Comparison of ENCODE assay signal across 8 mouse cellular contexts in the genomic region with DNA sequence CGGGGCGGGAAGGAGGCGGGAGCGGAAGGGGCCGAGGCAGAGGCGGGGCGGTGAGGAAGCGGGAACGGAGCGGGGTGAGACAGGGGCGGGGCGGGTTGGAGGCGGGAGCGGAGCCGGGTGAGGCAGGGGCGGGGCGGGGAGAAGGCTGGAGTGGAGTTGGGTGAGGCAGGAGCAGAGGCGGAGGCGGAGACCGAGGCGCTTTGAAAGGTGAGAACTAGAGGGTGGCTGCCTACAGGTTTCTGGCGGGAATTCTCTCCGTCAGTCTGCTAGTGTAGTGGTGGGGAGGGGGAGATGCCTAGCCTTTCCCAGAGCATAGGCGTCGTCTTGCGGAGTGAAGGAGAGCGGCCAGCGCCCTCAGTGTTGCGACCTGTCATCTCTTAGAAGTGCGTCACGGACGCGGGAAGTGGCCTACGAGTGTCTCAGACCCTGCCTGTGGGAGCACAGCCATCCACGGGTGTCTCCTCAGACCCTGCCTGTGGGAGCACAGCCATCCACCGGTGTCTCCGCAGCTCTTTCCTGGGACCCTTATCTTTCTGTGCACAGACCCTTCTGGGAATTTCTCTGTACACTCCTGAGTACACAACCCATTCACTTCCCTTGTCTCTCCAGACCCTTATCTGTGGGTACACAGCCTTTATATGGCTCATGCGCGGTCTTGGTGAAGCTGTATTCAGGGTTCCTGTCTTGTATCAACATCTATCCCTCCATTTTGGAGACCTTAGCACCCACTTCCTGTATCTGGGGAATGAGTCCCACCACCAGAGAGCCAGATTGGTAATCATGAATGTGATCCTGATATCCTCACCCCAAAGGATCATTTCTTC. TPM values are rescaled to one million over a fixed set of nuclear protein-coding genes. Genes with fewer than 3 reads are reported as not detected.
A peak's percentile ranks its signal among the peaks of the same experiment; 100 is the strongest.
DNase-seq lines count a peak whose midpoint lies in the region; ATAC-seq and TF ChIP-seq lines count a peak whose summit lies in the region.

Ccdc82 (plus strand) TSS at position 141 of the 824 bp plus-strand sequence.

- H3K27ac ChIP-seq in ES-E14 (ENCODE audit: insufficient read depth, low read depth, low read length, poor library complexity, severe bottlenecking) = peak within 1 kb of the TSS; percentile 28; the same call in 1 of the 2 replicates
- H3K27ac ChIP-seq in forebrain, embryonic 16.5 days (ENCODE audit: low read length) = peak within 1 kb of the TSS; percentile 81
- H3K27ac ChIP-seq in lung, embryonic 15.5 days = peak within 1 kb of the TSS; percentile 87

- peak within 1 kb of the TSS; percentile 86 for H3K4me2 ChIP-seq in forebrain, embryonic 16.5 days (ENCODE audit: low read length)
- peak within 1 kb of the TSS; percentile 90 for H3K4me2 ChIP-seq in lung, embryonic 15.5 days

- H3K9me3 ChIP-seq in ES-E14 (ENCODE audit: control insufficient read depth, insufficient read depth, low read depth, low read length) = no peaks in the 10 kb centered on the region
- no peaks in the 10 kb centered on the region for H3K9me3 ChIP-seq in forebrain, embryonic 16.5 days (ENCODE audit: control insufficient read depth, low read length)
- no peaks in the 10 kb centered on the region for H3K9me3 ChIP-seq in lung, embryonic 15.5 days

- WGBS in forebrain, embryonic 16.5 days = 2% methylated on average over 23 of the region's 39 CpGs
- 2% methylated on average over 28 of the region's 39 CpGs for WGBS in lung, embryonic 15.5 days

- ATAC-seq in forebrain, embryonic 16.5 days = peak; percentile 96
- ATAC-seq in lung, embryonic 15.5 days (ENCODE audit: borderline replicate concordance, extremely low read depth, low FRiP score, low TSS enrichment) = peak; percentile 100

- H3K27me3 ChIP-seq in forebrain, embryonic 16.5 days (replicated peaks; ENCODE audit: control insufficient read depth, insufficient read depth, low read length) = no peaks in the 10 kb centered on the region
- H3K27me3 ChIP-seq in lung, embryonic 15.5 days = no peaks in the 10 kb centered on the region

- in situ Hi-C loops in ES-E14 (cut with MboI; ENCODE audit: low sequenced_read_pairs in 2 of 2, unreplicated experiment in 2 of 2) = no loop called here

- intact Hi-C loops in heart, postnatal 36 days (cut with DNase I) = loop anchor here (1.0 to 10.0 kb wide), 2 partner anchors 51 to 1258 kb away; partner anchors contain the start of genes Cwc15 and Kdm4d

- H3K4me3 ChIP-seq in ES-E14 (ENCODE audit: insufficient read depth in 1 of 2, low read depth in 1 of 2, low read length in 2 of 2, poor library complexity in 1 of 2, severe bottlenecking in 1 of 2) = peak within 1 kb of the TSS; percentile 74 to 75
- H3K4me3 ChIP-seq in forebrain, embryonic 16.5 days (replicated peaks; ENCODE audit: low read length) = peak within 1 kb of the TSS; percentile 79
- peak within 1 kb of the TSS; percentile 69 for H3K4me3 ChIP-seq in lung, embryonic 15.5 days

- DNase-seq in ES-E14 (ENCODE audit: low read depth, low spot score) = peak; percentile 87
- DNase-seq in cerebellum, adult 11-12 months = peak; percentile 93
- peak; percentile 85 to 88 for DNase-seq in heart, postnatal 36 days
- DNase-seq in layer of hippocampus, adult 8-10 months (ENCODE audit: low spot score in 2 of 2) = peak; percentile 62 to 65
- DNase-seq in ovary, adult 18-20 months (ENCODE audit: low spot score) = peak; percentile 88
- peak; percentile 89 for DNase-seq in thymus, postnatal 0 days (ENCODE audit: low spot score)

- H3K36me3 ChIP-seq in ES-E14 (ENCODE audit: control insufficient read depth, insufficient read depth, low read length, poor library complexity, severe bottlenecking) = no peaks in the 10 kb centered on the region
- no peaks in the 10 kb centered on the region for H3K36me3 ChIP-seq in forebrain, embryonic 16.5 days (ENCODE audit: control insufficient read depth, insufficient read depth)
- H3K36me3 ChIP-seq in lung, embryonic 15.5 days = no peaks in the 10 kb centered on the region

- H3K9ac ChIP-seq in ES-E14 (ENCODE audit: insufficient read depth, low read depth, low read length, poor library complexity, severe bottlenecking) = peak within 1 kb of the TSS; percentile 87
- H3K9ac ChIP-seq in forebrain, embryonic 16.5 days (replicated peaks; ENCODE audit: low read depth, low read length) = peak within 1 kb of the TSS; percentile 77
- H3K9ac ChIP-seq in lung, embryonic 15.5 days = peak within 1 kb of the TSS; percentile 69

- peaks cover 0 to 6% of the 10 kb centered on the region in 2 experiments; a peak in 1 of 4 replicates for H3K4me1 ChIP-seq in ES-E14 (ENCODE audit: control insufficient read depth in 2 of 2, insufficient read depth in 2 of 2, low read length in 2 of 2, poor library complexity in 1 of 2)
- H3K4me1 ChIP-seq in forebrain, embryonic 16.5 days (replicated peaks; ENCODE audit: control insufficient read depth, insufficient read depth, low read length) = peaks cover 18% of the 10 kb centered on the region
- peaks cover 20% of the 10 kb centered on the region for H3K4me1 ChIP-seq in lung, embryonic 15.5 days

TF ChIP-seq in ES-E14, 5 proteins besides CTCF, POLR2A, EP300 and RAD21:
- TF ChIP-seq HCFC1 (IDR thresholded peaks at IDR 0.05; ENCODE audit: borderline replicate concordance, insufficient read depth, low read length) = peak; percentile 37; the same call in 1 of the 2 replicates
- TF ChIP-seq ZNF384 (IDR thresholded peaks at IDR 0.05; ENCODE audit: low read depth, low read length) = no peak
- no peak for TF ChIP-seq MAFK (IDR thresholded peaks at IDR 0.05; ENCODE audit: insufficient read depth, low read depth, low read length)
- no peak for TF ChIP-seq CHD2 (IDR thresholded peaks at IDR 0.05; ENCODE audit: low read depth, low read length)
- TF ChIP-seq ZC3H11A (IDR thresholded peaks at IDR 0.05; ENCODE audit: borderline replicate concordance, low read depth, low read length) = no peak

RNA-seq across cellular contexts. Expression of gene Ccdc82, which starts in this region (rescaled TPM):
- total RNA-seq in ES-E14 (2012; rRNA removed) = 1.1 and 1.6 TPM in 2 replicates
- 14.2 and 14.5 TPM in 2 replicates for polyA plus RNA-seq in forebrain, embryonic 16.5 days (2015; fragmentation: Nextera tagmentation; extraction: Ambion mirVana)
- 1 to 10 TPM; 8.7 to 8.9 TPM for total RNA-seq in heart, postnatal 36 days (2021)
- total RNA-seq in layer of hippocampus, adult 8-10 months (2022) = 10 to 100 TPM; 17.6 to 21.7 (median 18.5) TPM
- polyA plus RNA-seq in lung, embryonic 15.5 days (2015; fragmentation: Nextera tagmentation; extraction: Ambion mirVana) = 11.4 and 13.3 TPM in 2 replicates
- 12.7 and 13.4 TPM in 2 replicates for polyA plus RNA-seq in thymus, postnatal 0 days (2015; fragmentation: Nextera tagmentation; extraction: Ambion mirVana)

Comparison
In these comparisons a context has a peak if more than half of its experiments do, and no peak if none do; other contexts are left out.
1. Peak in every context shown above with its lines: DNase-seq, ATAC-seq, H3K4me3 ChIP-seq and H3K27ac ChIP-seq.
2. H3K27ac ChIP-seq: peak in every context shown above with its lines; median percentile 87 in lung, embryonic 15.5 days; 81 in forebrain, embryonic 16.5 days; 28 in ES-E14.